Mouse (Mus musculus) MEL (cell line): ENCODE measurements around the gene Bcl3. TPM values are rescaled to one million over a fixed set of nuclear protein-coding genes. Genes with fewer than 3 reads are reported as not detected.

Source experiments
- DNase-seq: peaks from one replicate; pipeline ENCODE4 v3.0.0; 2011; ENCODE audit warnings: low read depth, low spot score
- H3K27ac ChIP-seq: 2 replicates; pipeline ENCODE4 v1.5.1; 2012; ENCODE audit warnings: low read depth, mild to moderate bottlenecking, control low read depth, low read length, moderate library complexity; ENCODE audit not compliant: control insufficient read depth
- H3K27me3 ChIP-seq, 2 experiments: fragments of 150-350 bp in 1 of 2; sonication (generic) in 1 of 2; 2 replicates each; pipeline ENCODE4 v1.6.1; 2012; ENCODE audit warnings: low read length in 2 of 2, mild to moderate bottlenecking in 2 of 2, improper control_type of control experiment in 1 of 2, moderate library complexity in 1 of 2; ENCODE audit not compliant: insufficient read depth in 2 of 2, control insufficient read depth in 1 of 2
- H3K36me3 ChIP-seq, 2 experiments: 2 replicates each; pipeline ENCODE4 v1.6.1; 2012 to 2014; ENCODE audit warnings: low read length in 2 of 2, improper control_type of control experiment in 1 of 2, inconsistent platforms in 1 of 2, mild to moderate bottlenecking in 1 of 2; ENCODE audit not compliant: insufficient read depth in 2 of 2, control insufficient read depth in 1 of 2
- H3K4me1 ChIP-seq, 2 experiments: fragments of 150-350 bp in 1 of 2; sonication (generic) in 1 of 2; 2 replicates each; pipeline ENCODE4 v1.6.1; 2012; ENCODE audit warnings: low read length in 2 of 2, improper control_type of control experiment in 1 of 2, mild to moderate bottlenecking in 1 of 2; ENCODE audit not compliant: insufficient read depth in 2 of 2, control insufficient read depth in 1 of 2
- H3K4me3 ChIP-seq, 2 experiments: fragments of 150-350 bp in 1 of 2; sonication (generic) in 1 of 2; 2 replicates each; pipeline ENCODE4 v1.5.1; 2012; ENCODE audit warnings: low read depth in 2 of 2, low read length in 2 of 2, mild to moderate bottlenecking in 2 of 2, moderate library complexity in 2 of 2, control low read depth in 1 of 2, improper control_type of control experiment in 1 of 2; ENCODE audit not compliant: control insufficient read depth in 1 of 2, insufficient read depth in 1 of 2
- H3K79me2 ChIP-seq: 2 replicates; pipeline ENCODE4 v1.6.1; 2012; ENCODE audit warnings: mild to moderate bottlenecking, low read length, moderate library complexity; ENCODE audit not compliant: control insufficient read depth, poor library complexity, insufficient read depth
- H3K9ac ChIP-seq: 2 replicates; pipeline ENCODE4 v1.6.1; 2012; ENCODE audit warnings: low read depth, mild to moderate bottlenecking, control low read depth, low read length, moderate library complexity; ENCODE audit not compliant: control insufficient read depth, poor library complexity, severe bottlenecking
- H3K9me3 ChIP-seq: fragments of 150-350 bp; sonication (generic); replicated peaks from 2 replicates; pipeline ENCODE4 v1.6.1; 2012; ENCODE audit warnings: mild to moderate bottlenecking, low read length, improper control_type of control experiment, moderate library complexity; ENCODE audit not compliant: insufficient read depth
- BHLHE40 ChIP-seq: IDR thresholded peaks from 2 replicates; pipeline ENCODE4 v1.6.1; 2012; ENCODE audit warnings: low read depth, mild to moderate bottlenecking, inconsistent platforms, low read length, improper control_type of control experiment, borderline replicate concordance
- CTCF ChIP-seq, 3 experiments: IDR thresholded peaks in 2 of 3; conservative IDR thresholded peaks in 1 of 3; 2 replicates each; pipeline ENCODE4 v1.5.1; 2011 to 2012; ENCODE audit warnings: low read length in 3 of 3, low read depth in 2 of 3, mild to moderate bottlenecking in 2 of 3, improper control_type of control experiment in 1 of 3, inconsistent platforms in 1 of 3, mixed read lengths in 1 of 3, moderate library complexity in 1 of 3; ENCODE audit not compliant: control insufficient read depth in 1 of 3, insufficient read depth in 1 of 3, poor library complexity in 1 of 3, severe bottlenecking in 1 of 3
- E2F4 ChIP-seq: IDR thresholded peaks from 2 replicates; pipeline ENCODE4 v1.6.1; 2011; ENCODE audit warnings: low read depth, low read length, improper control_type of control experiment, borderline replicate concordance
- EP300 ChIP-seq, 2 experiments: IDR thresholded peaks; 2 replicates each; pipeline ENCODE4 v1.6.1; 2011; ENCODE audit warnings: improper control_type of control experiment in 2 of 2, low read length in 2 of 2, low read depth in 1 of 2, mild to moderate bottlenecking in 1 of 2
- ETS1 ChIP-seq: IDR thresholded peaks from 2 replicates; pipeline ENCODE4 v1.6.1; 2012; ENCODE audit warnings: low read depth, mild to moderate bottlenecking, inconsistent platforms, low read length, improper control_type of control experiment, moderate library complexity
- JUND ChIP-seq: IDR thresholded peaks from 2 replicates; pipeline ENCODE4 v1.6.1; 2011; ENCODE audit warnings: low read depth, mild to moderate bottlenecking, improper control_type of control experiment, low read length
- MAFK ChIP-seq: IDR thresholded peaks from 2 replicates; pipeline ENCODE4 v1.6.1; 2011; ENCODE audit warnings: low read depth, mild to moderate bottlenecking, low read length, improper control_type of control experiment, borderline replicate concordance
- MAX ChIP-seq: IDR thresholded peaks from 2 replicates; pipeline ENCODE4 v1.6.1; 2011; ENCODE audit warnings: low read length, improper control_type of control experiment
- MAZ ChIP-seq: IDR thresholded peaks from 2 replicates; pipeline ENCODE4 v1.6.1; 2012; ENCODE audit warnings: low read depth, mild to moderate bottlenecking, inconsistent platforms, low read length, improper control_type of control experiment
- MXI1 ChIP-seq: IDR thresholded peaks from 2 replicates; pipeline ENCODE4 v1.6.1; 2011; ENCODE audit warnings: mild to moderate bottlenecking, low read depth, low read length, improper control_type of control experiment
- MYB ChIP-seq: IDR thresholded peaks from 2 replicates; pipeline ENCODE4 v1.6.1; 2011; ENCODE audit warnings: mild to moderate bottlenecking, low read depth, low read length, improper control_type of control experiment
- NELFE ChIP-seq: IDR thresholded peaks from 2 replicates; pipeline ENCODE4 v1.6.1; 2011; ENCODE audit warnings: low read depth, low read length, improper control_type of control experiment
- NRF1 ChIP-seq: IDR thresholded peaks from 2 replicates; pipeline ENCODE4 v1.6.1; 2014; ENCODE audit warnings: low read depth, mild to moderate bottlenecking, inconsistent platforms, low read length, improper control_type of control experiment, moderate library complexity; ENCODE audit not compliant: poor library complexity, insufficient read depth, severe bottlenecking
- POLR2A ChIP-seq, 2 experiments: IDR thresholded peaks; 2 replicates each; pipeline ENCODE4 v1.6.1; 2011 to 2012; ENCODE audit warnings: low read length in 2 of 2, mild to moderate bottlenecking in 2 of 2, control low read depth in 1 of 2, improper control_type of control experiment in 1 of 2, low read depth in 1 of 2, moderate library complexity in 1 of 2; ENCODE audit not compliant: control insufficient read depth in 1 of 2, insufficient read depth in 1 of 2, poor library complexity in 1 of 2
- POLR2AphosphoS2 ChIP-seq: IDR thresholded peaks from 2 replicates; pipeline ENCODE4 v1.6.1; 2011; ENCODE audit warnings: low read length, improper control_type of control experiment
- RAD21 ChIP-seq: IDR thresholded peaks from 2 replicates; pipeline ENCODE4 v1.6.1; 2011; ENCODE audit warnings: mild to moderate bottlenecking, low read depth, low read length, improper control_type of control experiment
- SMC3 ChIP-seq: IDR thresholded peaks from 2 replicates; pipeline ENCODE4 v1.6.1; 2011; ENCODE audit warnings: low read depth, low read length, improper control_type of control experiment
- TAL1 ChIP-seq: IDR thresholded peaks from 2 replicates; pipeline ENCODE4 v1.6.1; 2012; ENCODE audit warnings: mild to moderate bottlenecking, inconsistent platforms, low read length, moderate library complexity, mixed read lengths
- TBP ChIP-seq: IDR thresholded peaks from 2 replicates; pipeline ENCODE4 v1.8.0; 2011; ENCODE audit warnings: low read depth, low read length, improper control_type of control experiment
- TCF12 ChIP-seq: IDR thresholded peaks from 2 replicates; pipeline ENCODE4 v1.6.1; 2014; ENCODE audit warnings: low read depth, mild to moderate bottlenecking, inconsistent platforms, low read length, improper control_type of control experiment, moderate library complexity
- USF1 ChIP-seq: IDR thresholded peaks from 2 replicates; pipeline ENCODE4 v1.6.1; 2014; ENCODE audit warnings: low read depth, mild to moderate bottlenecking, inconsistent platforms, low read length, improper control_type of control experiment, moderate library complexity
- polyA plus RNA-seq, 2 experiments: library from polyadenylated mRNA; stranded (reverse) in 1 of 2; unstranded in 1 of 2; fragments of >175 nt in 1 of 2; fragments of >200 nt in 1 of 2; gene quantifications; 2 replicates each; pipeline versions ENCODE4 v1.2.1 to v1.2.4; 2012; ENCODE audit warnings: low replicate concordance in 2 of 2, low read depth in 1 of 2; ENCODE audit not compliant: insufficient read length in 2 of 2, insufficient read depth in 1 of 2, missing spikeins in 1 of 2
- total RNA-seq: library from RNA; depleted of rRNA; stranded (reverse); fragments of 300-350 nt; gene quantifications from 2 replicates; pipeline ENCODE4 v1.2.3, GENCODE M21; 2012

The Bcl3 gene
- total and polyA plus RNA-seq, 3 experiments: 2.7 to 6.7 TPM; not detected in 1

DNA sequence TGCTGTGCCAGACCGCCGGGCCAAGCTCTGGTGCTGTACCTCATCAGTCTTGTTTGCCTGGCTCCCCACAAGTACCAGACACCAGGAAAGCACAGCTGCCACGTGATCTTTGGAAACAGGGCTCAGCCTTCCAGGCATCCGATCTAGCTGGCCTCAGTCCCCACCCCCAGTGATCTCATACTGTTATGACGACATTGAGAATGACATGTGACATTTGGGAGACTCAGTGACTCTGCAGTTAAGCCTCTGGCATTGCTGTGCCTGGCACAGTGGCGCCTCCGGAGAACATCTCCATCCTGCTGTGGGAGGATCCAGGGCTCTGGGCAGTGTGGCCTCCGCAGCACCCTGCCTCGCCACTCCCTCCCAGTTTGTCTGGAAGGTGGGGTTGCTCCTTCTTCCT is 9.3 kb upstream of the Bcl3 start:
- Histone ChIP-seq H3K79me2 (no peaks in the 10 kb centered on the region), H3K4me1 (peaks cover 0 to 10% of the 10 kb centered on the region in 2 experiments; a peak in 3 of 4 replicates), H3K27me3 (no peaks in the 10 kb centered on the region), H3K36me3 (peaks cover 0 to 4% of the 10 kb centered on the region in 2 experiments; a peak in 1 of 4 replicates), H3K4me3 (no peak overlapping the region), H3K9me3 (no peaks in the 10 kb centered on the region), H3K27ac (no peak overlapping the region), H3K9ac (no peak overlapping the region)
- DNase-seq: no peak
- no peak for TF ChIP-seq BHLHE40
- no peak for TF ChIP-seq MXI1
- TF ChIP-seq RAD21: no peak
- no peak for TF ChIP-seq TBP
- TF ChIP-seq TCF12: no peak
- no peak for TF ChIP-seq NELFE
- TF ChIP-seq TAL1: no peak
- TF ChIP-seq USF1: no peak
- TF ChIP-seq MAZ: no peak

DNA sequence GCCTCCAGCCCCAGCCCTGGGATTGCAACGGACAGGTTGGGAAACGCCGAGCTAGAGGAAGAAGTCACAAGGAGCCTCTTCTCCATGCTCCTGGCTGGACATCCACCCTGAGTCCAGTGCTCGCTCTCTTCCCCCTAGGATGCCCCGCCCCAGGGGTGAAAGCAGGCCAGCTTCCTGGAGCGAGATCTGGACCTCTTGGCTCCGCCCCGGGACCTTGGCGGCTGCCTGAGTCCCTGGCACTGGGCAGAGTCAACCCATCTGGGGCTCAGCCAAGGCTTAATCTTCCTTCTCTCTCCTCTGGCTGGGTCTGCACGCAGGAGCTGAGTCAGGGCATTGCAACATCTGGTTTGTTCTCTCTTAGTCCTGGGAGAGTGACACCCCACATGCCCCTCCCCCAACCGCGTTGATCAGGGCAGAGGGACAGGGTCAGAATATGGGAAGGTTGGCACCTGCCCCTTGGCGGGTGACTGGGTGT is 8.1 kb upstream of the Bcl3 start:
- H3K9ac ChIP-seq: peak overlapping the region; percentile 41
- DNase-seq: peak; percentile 68
- peaks cover 0 to 10% of the 10 kb centered on the region in 2 experiments; a peak in 3 of 4 replicates for H3K4me1 ChIP-seq
- H3K27ac ChIP-seq: no peak overlapping the region
- no peak for TF ChIP-seq BHLHE40
- peak; percentile 68; the same call in 1 of the 2 replicates for TF ChIP-seq ETS1
- H3K79me2 ChIP-seq: no peaks in the 10 kb centered on the region
- no peaks in the 10 kb centered on the region for H3K27me3 ChIP-seq
- peaks cover 0 to 4% of the 10 kb centered on the region in 2 experiments; a peak in 1 of 4 replicates for H3K36me3 ChIP-seq
- peak overlapping the region; percentile 9 to 13; a peak in 2 of 4 replicates for H3K4me3 ChIP-seq
- H3K9me3 ChIP-seq: no peaks in the 10 kb centered on the region

DNA sequence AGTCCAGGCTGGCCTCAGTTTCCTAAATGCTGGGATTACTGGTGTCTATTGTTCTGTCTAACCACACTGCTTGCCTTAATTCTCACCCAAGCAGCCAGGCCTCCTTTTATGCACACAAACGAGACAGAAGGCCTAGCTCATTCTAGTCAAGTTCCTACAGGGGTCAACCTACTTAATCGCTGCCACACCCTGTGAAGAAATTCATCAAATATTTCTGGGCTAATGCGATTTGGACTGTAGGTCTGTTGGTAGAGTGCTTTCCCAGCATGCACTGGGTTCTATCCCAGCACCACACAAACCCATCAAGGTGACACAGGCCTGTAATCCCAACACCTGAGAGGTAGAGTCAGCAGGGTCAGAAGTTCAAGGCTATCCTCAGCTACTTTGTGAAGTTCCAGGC is 7.1 kb upstream of the Bcl3 start:
- H3K27ac ChIP-seq: no peak overlapping the region
- no peaks in the 10 kb centered on the region for H3K79me2 ChIP-seq
- no peaks in the 10 kb centered on the region for H3K27me3 ChIP-seq
- no peak overlapping the region for H3K9ac ChIP-seq
- DNase-seq: no peak
- H3K36me3 ChIP-seq: peaks cover 0 to 10% of the 10 kb centered on the region in 2 experiments; a peak in 2 of 4 replicates
- H3K4me3 ChIP-seq: no peak overlapping the region
- H3K9me3 ChIP-seq: no peaks in the 10 kb centered on the region
- TF ChIP-seq MAFK: no peak
- no peak for TF ChIP-seq NRF1
- no peak for TF ChIP-seq CTCF (IDR thresholded peaks at IDR 0.05 in 2 of 3, conservative IDR thresholded peaks at IDR 0.05 in 1 of 3; ENCODE audit: control insufficient read depth in 1 of 3, insufficient read depth in 1 of 3, low read depth in 2 of 3, low read length in 3 of 3, poor library complexity in 1 of 3, severe bottlenecking in 1 of 3)
- TF ChIP-seq EP300 (IDR thresholded peaks at IDR 0.05; ENCODE audit: low read depth in 1 of 2, low read length in 2 of 2): no peak
- no peak for TF ChIP-seq MAX
- TF ChIP-seq SMC3: no peak
- no peak for TF ChIP-seq NELFE
- TF ChIP-seq ETS1: no peak
- no peak for TF ChIP-seq E2F4
- no peak for TF ChIP-seq MAZ
- no peak for TF ChIP-seq POLR2AphosphoS2
- TF ChIP-seq POLR2A (IDR thresholded peaks at IDR 0.05; ENCODE audit: control insufficient read depth in 1 of 2, insufficient read depth in 1 of 2, low read depth in 1 of 2, low read length in 2 of 2, poor library complexity in 1 of 2): no peak
- no peak for TF ChIP-seq JUND
- TF ChIP-seq MYB: no peak
- TF ChIP-seq, all 39 proteins: peak for 0
- H3K4me1 ChIP-seq: peaks cover 2 to 16% of the 10 kb centered on the region in 2 experiments
